ENCODE assay signal across 26 mouse cellular contexts in the genomic region with DNA sequence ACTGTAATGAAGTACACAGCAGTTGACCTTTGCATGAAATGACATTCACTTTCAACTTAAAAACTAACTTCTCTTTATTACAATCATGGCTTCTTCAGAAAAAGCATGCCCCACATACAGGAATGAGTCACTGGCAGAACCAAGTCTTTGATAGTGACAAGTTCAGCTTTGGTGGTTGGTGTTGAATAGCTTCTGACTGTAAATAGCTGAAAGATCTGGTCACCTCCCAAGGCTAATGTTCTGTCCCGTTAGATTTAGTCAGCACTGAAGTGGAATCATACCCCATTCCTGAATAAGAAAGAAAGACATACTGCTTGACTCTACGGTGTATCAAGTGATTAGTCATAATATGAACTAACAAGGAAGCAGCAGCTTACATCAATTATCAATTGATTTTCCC. TPM values are rescaled to one million over a fixed set of nuclear protein-coding genes. Genes with fewer than 3 reads are reported as not detected.
"Had no signal": no experiment of that assay in that cellular context is flagged by ENCODE, and none has a peak within 500 bp of the region (broad histone marks: within the 10 kb centered on the region; RNA-seq: fewer than 3 reads in every experiment).

No protein-coding gene starts in this region.

- ATAC-seq: hindbrain, embryonic 16.5 days; inflammation-experienced regulatory T-cells, adult 6 months; intestine, embryonic 15.5 days; intestine, postnatal 0 days; liver, embryonic 12.5 days had no signal

- H3K9ac ChIP-seq: heart, embryonic 12.5 days; hindbrain, embryonic 12.5 days; hindbrain, embryonic 14.5 days; intestine, embryonic 15.5 days; limb, embryonic 13.5 days; limb, embryonic 15.5 days; liver, embryonic 12.5 days had no signal

- H3K4me3 ChIP-seq: gastrocnemius, adult 2 months; heart, embryonic 10.5 days; heart, embryonic 12.5 days; hindbrain, embryonic 10.5 days; hindbrain, embryonic 12.5 days; intestine, embryonic 15.5 days; layer of hippocampus, adult 2 months; left cerebral cortex, adult 2 months; limb, embryonic 13.5 days; limb, embryonic 15.5 days; liver, embryonic 12.5 days had no signal

- H3K4me2 ChIP-seq: heart, embryonic 12.5 days; hindbrain, embryonic 12.5 days; hindbrain, embryonic 14.5 days; intestine, embryonic 15.5 days; limb, embryonic 13.5 days; limb, embryonic 15.5 days; liver, embryonic 12.5 days had no signal

- DNase-seq: gastrocnemius, adult 2 months; gastrocnemius, postnatal 10 days; gastrocnemius, postnatal 25 days; heart, adult 18-20 months; heart, postnatal 10 days; heart, postnatal 4 days; kidney, adult 18-20 months; kidney, adult 8-10 months; kidney, postnatal 10 days; kidney, postnatal 25 days; kidney, postnatal 4 days; left cerebral cortex, postnatal 4 days had no signal

- H3K4me1 ChIP-seq: heart, embryonic 10.5 days; heart, embryonic 12.5 days; hindbrain, embryonic 10.5 days; hindbrain, embryonic 12.5 days; intestine, embryonic 15.5 days; limb, embryonic 13.5 days; limb, embryonic 15.5 days; liver, embryonic 12.5 days had no signal

- H3K27ac ChIP-seq: gastrocnemius, adult 2 months; heart, embryonic 10.5 days; hindbrain, embryonic 10.5 days; hindbrain, embryonic 12.5 days; hindbrain, embryonic 14.5 days; intestine, embryonic 15.5 days; layer of hippocampus, adult 2 months; left cerebral cortex, adult 2 months; limb, embryonic 13.5 days; limb, embryonic 15.5 days; liver, embryonic 12.5 days had no signal

- H3K27me3 ChIP-seq: heart, embryonic 12.5 days; hindbrain, embryonic 12.5 days; intestine, embryonic 15.5 days; limb, embryonic 13.5 days; limb, embryonic 15.5 days; liver, embryonic 12.5 days had no signal

- H3K36me3 ChIP-seq: heart, embryonic 10.5 days; heart, embryonic 12.5 days; hindbrain, embryonic 10.5 days; hindbrain, embryonic 12.5 days; intestine, embryonic 15.5 days; limb, embryonic 13.5 days; limb, embryonic 15.5 days; liver, embryonic 12.5 days had no signal

- H3K9me3 ChIP-seq: heart, embryonic 10.5 days; heart, embryonic 12.5 days; hindbrain, embryonic 10.5 days; hindbrain, embryonic 12.5 days; intestine, embryonic 15.5 days; limb, embryonic 13.5 days; limb, embryonic 15.5 days; liver, embryonic 12.5 days had no signal

RNA-seq across cellular contexts. Expression of gene Rnf217, which starts 51.7 kb away (rescaled TPM):
- polyA plus RNA-seq: inflammation-experienced regulatory T-cells, adult 6 months had no signal
